Mouse (Mus musculus) hindbrain, postnatal 0 days (tissue): ENCODE measurements around the gene Clec1a. TPM values are rescaled to one million over a fixed set of nuclear protein-coding genes. Genes with fewer than 3 reads are reported as not detected.

Experiments
- ATAC-seq: fragments of 200-750 bp; cut with Nextera tagmentation; 2 replicates; pipeline ENCODE4 v1.8.0; 2017; ENCODE audit warnings: mild to moderate bottlenecking, moderate TSS enrichment, moderate library complexity
- DNase-seq: peaks from one replicate; pipeline ENCODE4 v3.0.0-alpha.2; 2015; ENCODE audit warnings: low spot score
- H3K27ac ChIP-seq: fragments of 300-500 bp; sonication (generic); 2 replicates; pipeline ENCODE4 v1.5.1; 2014; ENCODE audit warnings: mild to moderate bottlenecking
- H3K27me3 ChIP-seq: fragments of 300-500 bp; sonication (generic); 2 replicates; pipeline ENCODE4 v1.6.1; 2014; ENCODE audit warnings: low read length, mixed read lengths; ENCODE audit not compliant: insufficient read depth
- H3K36me3 ChIP-seq: fragments of 300-500 bp; sonication (generic); 2 replicates; pipeline ENCODE4 v1.6.1; 2014; ENCODE audit warnings: low read length, mixed read lengths; ENCODE audit not compliant: insufficient read depth
- H3K4me1 ChIP-seq: fragments of 300-500 bp; sonication (generic); 2 replicates; pipeline ENCODE4 v1.6.1; 2014; ENCODE audit warnings: antibody characterized with exemption, low read length, mixed read lengths; ENCODE audit not compliant: insufficient read depth
- H3K4me2 ChIP-seq: fragments of 300-500 bp; sonication (generic); 2 replicates; pipeline ENCODE4 v1.6.1; 2014; ENCODE audit warnings: low read depth, mild to moderate bottlenecking, low read length, moderate library complexity, mixed read lengths
- H3K4me3 ChIP-seq: fragments of 300-500 bp; sonication (generic); 2 replicates; pipeline ENCODE4 v1.5.1; 2014; ENCODE audit warnings: low read length
- H3K9ac ChIP-seq: fragments of 300-500 bp; sonication (generic); replicated peaks from 2 replicates; pipeline ENCODE4 v1.6.1; 2014; ENCODE audit warnings: mild to moderate bottlenecking, low read length, moderate library complexity, mixed read lengths
- H3K9me3 ChIP-seq: fragments of 300-500 bp; sonication (generic); 2 replicates; pipeline ENCODE4 v1.6.1; 2016; ENCODE audit warnings: low read length, mixed read lengths
- CTCF ChIP-seq: IDR thresholded peaks from 2 replicates; pipeline ENCODE4 v1.5.1; 2016; ENCODE audit warnings: antibody characterized with exemption, control low read depth, low read depth
- WGBS: fragments of 180-500 bp; shearing (Covaris S2); extraction: QIAGEN DNeasy Blood & Tissue Kit; methylation state at CpG from one replicate; pipeline ENCODE4 v1.1.7; 2014; 5-methylcytosine and 5-hydroxymethylcytosine counted together
- polyA plus RNA-seq: library from polyadenylated mRNA; unstranded; fragments of >200 nt; fragmentation: Nextera tagmentation; extraction: Ambion mirVana; gene quantifications from 2 replicates; pipeline ENCODE4 v1.2.1, GENCODE M21; 2015
- total RNA-seq: library from RNA; depleted of rRNA; stranded (reverse); fragments of >200 nt; gene quantifications from 2 replicates; pipeline ENCODE4 v1.2.3, GENCODE M21; 2014

Gene Clec1a
- total and polyA plus RNA-seq, 2 experiments from 2014 or later, result 2.4 to 5.2 TPM

- no peaks in the 10 kb centered on the region for H3K36me3 ChIP-seq
- no peak overlapping the region for H3K4me2 ChIP-seq
- H3K27me3 ChIP-seq, result no peaks in the 10 kb centered on the region
- H3K9ac ChIP-seq, result no peak overlapping the region
- DNase-seq (no peak), ATAC-seq (no peak)
- H3K9me3 ChIP-seq, result no peaks in the 10 kb centered on the region
- 45% methylated on average over 5 of the region's 5 CpGs for WGBS
- H3K27ac ChIP-seq, result no peak overlapping the region
- no peak for TF ChIP-seq CTCF
- no peak overlapping the region for H3K4me3 ChIP-seq
- H3K4me1 ChIP-seq, result no peaks in the 10 kb centered on the region
These were observed 26.0 kb downstream of the Clec1a start for GRCm38 (mm10) chr6:129425812-129426211.

- TF ChIP-seq CTCF, result no peak
- ATAC-seq, result no peak
- no peaks in the 10 kb centered on the region for H3K4me1 ChIP-seq
- H3K4me2 ChIP-seq, result no peak overlapping the region
- H3K36me3 ChIP-seq, result no peaks in the 10 kb centered on the region
- no peak for DNase-seq
- 79% methylated on average over 5 of the region's 5 CpGs for WGBS
- no peak overlapping the region for H3K4me3 ChIP-seq
- H3K27ac ChIP-seq, result no peak overlapping the region
- no peaks in the 10 kb centered on the region for H3K27me3 ChIP-seq
- H3K9me3 ChIP-seq, result no peaks in the 10 kb centered on the region
- H3K9ac ChIP-seq, result no peak overlapping the region
These were observed 26.6 kb downstream of the Clec1a start for GRCm38 (mm10) chr6:129425217-129425616.

GRCm38 (mm10) chr6:129423734-129424072 lies 28.1 kb downstream of the Clec1a start:
- Histone ChIP-seq H3K4me2 (no peak overlapping the region), H3K4me1 (no peaks in the 10 kb centered on the region), H3K27ac (no peak overlapping the region), H3K27me3 (no peaks in the 10 kb centered on the region), H3K36me3 (no peaks in the 10 kb centered on the region), H3K9ac (no peak overlapping the region), H3K4me3 (no peak overlapping the region), H3K9me3 (no peaks in the 10 kb centered on the region)
- peak; percentile 92 for TF ChIP-seq CTCF
- peak; percentile 94 for ATAC-seq
- WGBS, result 11% methylated on average over 1 of the region's 1 CpGs
- DNase-seq, result peak; percentile 75

DNA sequence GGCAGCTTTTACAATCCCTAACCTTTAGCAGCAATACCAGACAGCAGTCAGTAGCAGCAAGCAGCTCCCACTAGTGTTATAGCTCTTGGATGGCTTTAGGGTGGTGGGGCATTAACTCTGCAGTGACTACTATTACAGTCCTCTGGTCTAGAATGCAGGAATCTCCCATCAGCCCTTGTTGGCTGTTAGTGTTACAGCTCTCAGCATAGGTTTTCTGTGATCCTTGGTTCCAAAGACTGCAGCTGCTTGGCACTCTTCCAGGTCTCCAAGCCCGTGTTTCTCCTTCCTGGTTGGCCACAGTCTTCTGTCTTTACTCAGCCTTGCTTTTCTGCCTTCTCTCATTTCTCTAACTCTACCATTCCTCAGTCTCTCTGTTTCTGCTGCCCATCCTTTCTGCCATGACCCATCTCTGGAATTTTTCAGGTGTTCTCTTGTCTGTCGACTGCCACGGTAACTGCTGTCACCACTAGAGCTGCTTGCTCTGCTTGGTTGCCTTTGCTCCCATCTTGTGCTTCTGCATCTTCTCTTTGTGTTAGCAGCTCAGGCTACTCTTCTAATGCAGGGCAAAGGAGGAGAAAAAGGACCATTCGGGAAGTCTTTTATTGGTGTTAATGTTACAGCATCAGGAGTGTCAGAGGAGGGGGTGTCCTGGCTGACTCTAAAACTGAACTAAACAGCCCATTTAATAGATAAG lies 28.6 kb downstream of the Clec1a start:
- DNase-seq, result peak; percentile 30
- H3K4me1 ChIP-seq, result no peaks in the 10 kb centered on the region
- H3K9me3 ChIP-seq, result no peaks in the 10 kb centered on the region
- no peak overlapping the region for H3K9ac ChIP-seq
- no peak overlapping the region for H3K27ac ChIP-seq
- H3K27me3 ChIP-seq, result no peaks in the 10 kb centered on the region
- H3K4me3 ChIP-seq, result no peak overlapping the region
- H3K36me3 ChIP-seq, result no peaks in the 10 kb centered on the region
- 63% methylated on average over 4 of the region's 4 CpGs for WGBS
- TF ChIP-seq CTCF, result no peak
- no peak overlapping the region for H3K4me2 ChIP-seq
- peak; percentile 29 for ATAC-seq

DNA sequence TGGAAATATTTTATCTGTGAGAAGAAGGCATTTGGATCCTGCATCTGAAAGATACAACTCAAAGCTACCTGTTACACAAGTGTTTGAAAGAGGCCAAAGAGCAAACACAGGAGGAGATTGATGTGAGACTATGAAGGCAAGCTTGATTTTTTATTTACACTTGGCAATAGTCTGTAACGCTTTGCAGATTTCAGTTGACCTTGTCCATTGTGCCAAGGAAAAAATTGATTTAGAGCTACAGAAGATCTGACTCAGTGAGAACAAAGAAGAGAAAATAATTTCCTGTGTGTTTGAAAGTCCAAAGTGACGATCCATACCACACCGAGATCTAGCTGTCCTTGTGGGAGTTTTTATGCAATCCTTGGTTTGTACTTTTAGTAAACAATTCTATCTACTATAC lies 29.5 kb downstream of the Clec1a start:
- Histone ChIP-seq H3K9ac (no peak overlapping the region), H3K9me3 (no peaks in the 10 kb centered on the region), H3K36me3 (no peaks in the 10 kb centered on the region), H3K27ac (no peak overlapping the region), H3K4me2 (no peak overlapping the region), H3K4me1 (no peaks in the 10 kb centered on the region), H3K27me3 (no peaks in the 10 kb centered on the region), H3K4me3 (no peak overlapping the region)
- DNase-seq (no peak), ATAC-seq (no peak)
- no peak for TF ChIP-seq CTCF
- WGBS, result 82% methylated on average over 3 of the region's 3 CpGs

DNA sequence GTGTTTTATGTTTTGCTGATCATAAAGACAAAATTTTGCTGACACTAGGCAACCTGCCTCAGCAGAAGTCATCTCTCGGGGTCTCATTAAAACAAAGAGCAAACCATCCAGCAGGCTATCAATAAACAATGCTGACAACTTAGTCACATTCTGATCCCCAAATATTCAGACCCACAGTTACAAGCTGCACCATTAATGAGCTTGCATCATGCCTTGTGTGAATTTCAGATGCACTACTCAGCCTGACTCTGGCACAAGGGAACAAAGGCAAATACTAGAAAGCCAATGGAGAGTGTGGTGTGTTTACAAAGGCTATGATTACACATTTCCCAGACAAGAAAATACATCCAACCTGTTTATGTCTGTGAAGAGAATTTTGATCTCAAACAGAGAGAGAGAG lies 37.6 kb downstream of the Clec1a start:
- TF ChIP-seq CTCF, result no peak
- no peak overlapping the region for H3K9ac ChIP-seq
- WGBS, result 68% methylated on average over 1 of the region's 1 CpGs
- no peaks in the 10 kb centered on the region for H3K4me1 ChIP-seq
- no peaks in the 10 kb centered on the region for H3K9me3 ChIP-seq
- H3K36me3 ChIP-seq, result no peaks in the 10 kb centered on the region
- no peak overlapping the region for H3K27ac ChIP-seq
- DNase-seq, result no peak
- H3K27me3 ChIP-seq, result no peaks in the 10 kb centered on the region
- no peak for ATAC-seq
- no peak overlapping the region for H3K4me2 ChIP-seq
- H3K4me3 ChIP-seq, result no peak overlapping the region

DNA sequence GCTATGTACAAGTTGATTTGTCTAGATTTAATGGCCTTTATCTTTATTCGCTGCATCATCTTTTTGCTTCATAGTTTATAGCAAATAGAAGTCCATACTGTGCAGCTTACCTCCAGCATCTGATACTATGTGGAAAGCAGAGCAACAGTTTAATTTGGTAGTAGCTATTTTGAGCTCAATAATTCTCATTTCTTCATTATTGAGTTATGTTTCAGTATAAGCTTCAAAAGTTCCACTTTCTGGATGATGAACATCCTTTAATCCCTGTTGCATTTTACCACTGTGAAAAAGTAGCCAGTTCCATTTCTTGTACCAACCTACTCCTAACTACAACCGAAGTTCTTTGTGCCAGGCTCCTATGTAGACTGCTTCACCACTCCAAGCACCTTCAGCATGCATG lies 43.2 kb downstream of the Clec1a start, which contains the start of gene Clec9a:
Clec9a (plus strand) TSS at position 301 of the 400 bp plus-strand sequence.
- Histone ChIP-seq H3K4me2 (no peak within 1 kb of the TSS), H3K27ac (no peak within 1 kb of the TSS), H3K4me1 (no peaks in the 10 kb centered on the region), H3K27me3 (no peaks in the 10 kb centered on the region), H3K9me3 (no peaks in the 10 kb centered on the region), H3K36me3 (no peaks in the 10 kb centered on the region), H3K9ac (no peak within 1 kb of the TSS), H3K4me3 (no peak within 1 kb of the TSS)
- DNase-seq, result no peak
- 88% methylated on average over 2 of the region's 2 CpGs for WGBS
- no peak for ATAC-seq
- TF ChIP-seq CTCF, result no peak
